Mouse (Mus musculus) cerebellum, adult 2 months (tissue): Measurements from ENCODE around the gene Irf4.

ENCODE experiments used
- CTCF ChIP-seq: fragments of 200-500 bp; IDR thresholded peaks from 2 replicates; pipeline ENCODE4 v1.5.1; 2011; ENCODE audit warnings: low read depth, mild to moderate bottlenecking, control low read depth, low read length, moderate library complexity, borderline replicate concordance; ENCODE audit not compliant: insufficient read depth
- POLR2A ChIP-seq: fragments of 200-500 bp; IDR thresholded peaks from 2 replicates; pipeline ENCODE4 v1.6.1; 2011; ENCODE audit warnings: low read length, control low read depth, borderline replicate concordance; ENCODE audit not compliant: insufficient read depth

DNA sequence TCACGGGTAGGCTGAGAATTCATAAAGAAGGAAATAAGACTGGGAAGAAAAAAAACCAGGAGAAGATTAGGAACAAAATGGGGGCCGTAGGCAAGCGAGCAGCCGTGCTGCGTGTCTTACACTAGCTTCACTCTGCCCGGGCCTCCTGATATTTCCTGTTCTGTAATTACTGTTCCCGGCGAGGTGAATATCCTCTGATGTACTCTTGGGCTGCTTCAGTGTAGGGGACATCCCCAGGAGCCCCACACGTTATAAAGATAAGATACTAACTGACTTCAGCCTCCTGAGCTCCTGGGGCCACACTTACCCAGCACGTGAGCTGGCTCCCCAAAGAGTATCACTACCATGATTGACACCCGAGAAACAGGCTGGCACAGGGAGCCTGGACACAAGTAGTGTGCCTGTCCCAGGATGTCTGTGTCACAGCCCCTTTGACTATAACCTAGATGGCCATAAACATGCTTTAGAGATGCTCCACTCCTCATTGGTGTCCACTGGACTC is 28.7 kb downstream of the Irf4 start:
- TF ChIP-seq CTCF (no peak), POLR2A (no peak)
